Mouse (Mus musculus): ENCODE results near the gene Hist1h2ad. TPM values are rescaled to one million over a fixed set of nuclear protein-coding genes. Genes with fewer than 3 reads are reported as not detected.

The Hist1h2ad gene
- 4.5 and 5.4 TPM in 2 replicates for polyA plus RNA-seq (2012; rRNA removed)

DNA sequence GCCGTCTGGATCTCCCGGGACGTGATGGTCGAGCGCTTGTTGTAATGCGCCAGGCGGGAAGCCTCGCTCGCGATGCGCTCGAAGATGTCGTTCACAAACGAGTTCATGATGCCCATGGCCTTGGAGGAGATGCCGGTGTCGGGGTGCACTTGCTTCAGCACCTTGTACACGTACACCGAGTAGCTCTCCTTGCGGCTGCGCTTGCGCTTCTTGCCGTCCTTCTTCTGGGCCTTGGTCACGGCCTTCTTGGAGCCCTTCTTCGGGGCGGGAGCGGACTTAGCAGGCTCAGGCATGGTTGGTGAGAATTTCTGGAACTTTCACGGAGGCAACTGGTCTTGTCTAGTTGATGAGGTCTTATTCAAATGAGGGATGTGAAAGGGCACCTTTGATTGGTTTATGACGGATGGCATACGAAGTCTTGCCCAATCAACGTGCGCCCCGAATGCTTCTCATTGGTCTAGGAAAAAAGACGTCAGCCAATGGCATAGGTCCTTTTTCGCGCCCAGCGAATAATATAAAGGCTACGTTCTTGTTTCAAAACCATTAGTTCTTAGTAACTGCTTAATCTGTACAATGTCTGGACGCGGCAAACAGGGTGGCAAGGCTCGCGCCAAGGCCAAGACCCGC is at the start of gene Hist1h2ad, which contains the start of gene Hist1h2bf:
Gene Hist1h2ad, plus strand, starts transcription at position 484 of the 627 bp plus-strand sequence.
Gene Hist1h2bf, minus strand, starts transcription at position 299 of the 627 bp plus-strand sequence.

DNA sequence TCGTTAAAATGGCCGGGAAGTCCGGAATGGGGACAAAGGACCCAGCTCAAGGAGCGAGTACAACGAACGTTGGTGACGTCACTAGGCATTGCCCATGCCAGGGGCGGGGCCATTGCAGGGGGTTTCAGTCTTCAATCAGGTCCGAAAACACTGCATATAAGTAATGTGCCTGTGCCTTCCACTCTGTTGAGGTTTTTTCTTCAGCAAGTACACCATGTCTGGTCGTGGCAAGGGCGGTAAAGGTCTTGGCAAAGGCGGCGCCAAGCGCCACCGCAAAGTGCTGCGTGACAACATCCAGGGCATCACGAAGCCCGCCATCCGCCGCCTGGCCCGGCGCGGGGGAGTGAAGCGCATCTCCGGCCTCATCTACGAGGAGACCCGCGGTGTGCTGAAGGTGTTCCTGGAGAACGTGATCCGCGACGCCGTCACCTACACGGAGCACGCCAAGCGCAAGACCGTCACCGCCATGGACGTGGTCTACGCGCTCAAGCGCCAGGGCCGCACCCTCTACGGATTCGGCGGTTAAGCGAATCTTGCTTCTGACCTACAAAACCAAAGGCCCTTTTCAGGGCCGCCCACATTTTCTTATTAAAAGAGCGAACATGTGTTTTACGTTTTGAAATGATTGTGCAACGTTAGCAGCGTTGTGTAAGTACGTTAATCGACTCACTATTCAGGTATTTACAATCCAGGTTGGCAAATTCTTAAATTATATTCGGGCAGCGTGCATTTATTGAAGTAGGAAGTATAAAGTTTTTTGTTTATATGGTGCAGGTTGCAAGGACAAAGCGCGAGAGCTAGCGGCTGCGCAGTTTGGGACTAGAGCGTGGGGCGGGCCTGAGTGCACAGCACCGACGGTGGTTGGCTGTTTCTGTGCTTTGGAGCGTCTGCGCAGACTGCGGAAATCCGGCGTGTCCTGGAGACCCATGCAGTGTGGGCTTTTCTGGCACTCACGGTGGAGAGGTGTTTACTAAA is 43.0 kb upstream of the Hist1h2ad start, which contains the start of gene Hist1h4h:
Gene Hist1h4h, plus strand, starts transcription at position 150 of the 975 bp plus-strand sequence.

DNA sequence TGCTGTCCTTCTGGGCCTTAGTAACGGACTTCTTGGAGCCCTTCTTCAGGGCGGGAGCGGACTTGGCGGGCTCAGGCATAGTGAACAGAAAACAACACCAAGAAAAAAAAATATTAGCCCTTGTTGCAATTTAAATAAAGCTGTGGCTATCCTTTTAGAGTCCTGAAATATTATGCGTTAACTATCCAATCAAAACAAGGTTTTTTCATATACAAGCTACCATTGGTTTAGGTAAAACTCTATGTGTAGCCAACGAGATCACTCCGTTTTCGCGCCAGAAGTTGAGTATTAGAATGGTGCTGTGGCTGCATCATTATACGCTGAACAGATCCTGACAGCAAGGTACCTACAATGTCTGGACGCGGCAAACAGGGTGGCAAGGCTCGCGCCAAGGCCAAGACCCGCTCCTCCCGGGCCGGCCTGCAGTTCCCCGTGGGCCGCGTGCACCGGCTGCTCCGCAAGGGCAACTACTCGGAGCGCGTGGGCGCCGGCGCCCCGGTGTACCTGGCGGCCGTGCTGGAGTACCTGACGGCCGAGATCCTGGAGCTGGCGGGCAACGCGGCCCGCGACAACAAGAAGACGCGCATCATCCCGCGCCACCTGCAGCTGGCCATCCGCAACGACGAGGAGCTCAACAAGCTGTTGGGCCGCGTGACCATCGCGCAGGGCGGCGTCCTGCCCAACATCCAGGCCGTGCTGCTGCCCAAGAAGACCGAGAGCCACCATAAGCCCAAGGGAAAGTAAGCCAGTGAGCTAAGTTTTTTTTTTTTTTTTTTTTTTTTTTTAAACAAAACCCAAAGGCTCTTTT is 40.4 kb upstream of the Hist1h2ad start, which contains the start of gene Hist1h2af:
Gene Hist1h2af, plus strand, starts transcription at position 347 of the 808 bp plus-strand sequence.

DNA sequence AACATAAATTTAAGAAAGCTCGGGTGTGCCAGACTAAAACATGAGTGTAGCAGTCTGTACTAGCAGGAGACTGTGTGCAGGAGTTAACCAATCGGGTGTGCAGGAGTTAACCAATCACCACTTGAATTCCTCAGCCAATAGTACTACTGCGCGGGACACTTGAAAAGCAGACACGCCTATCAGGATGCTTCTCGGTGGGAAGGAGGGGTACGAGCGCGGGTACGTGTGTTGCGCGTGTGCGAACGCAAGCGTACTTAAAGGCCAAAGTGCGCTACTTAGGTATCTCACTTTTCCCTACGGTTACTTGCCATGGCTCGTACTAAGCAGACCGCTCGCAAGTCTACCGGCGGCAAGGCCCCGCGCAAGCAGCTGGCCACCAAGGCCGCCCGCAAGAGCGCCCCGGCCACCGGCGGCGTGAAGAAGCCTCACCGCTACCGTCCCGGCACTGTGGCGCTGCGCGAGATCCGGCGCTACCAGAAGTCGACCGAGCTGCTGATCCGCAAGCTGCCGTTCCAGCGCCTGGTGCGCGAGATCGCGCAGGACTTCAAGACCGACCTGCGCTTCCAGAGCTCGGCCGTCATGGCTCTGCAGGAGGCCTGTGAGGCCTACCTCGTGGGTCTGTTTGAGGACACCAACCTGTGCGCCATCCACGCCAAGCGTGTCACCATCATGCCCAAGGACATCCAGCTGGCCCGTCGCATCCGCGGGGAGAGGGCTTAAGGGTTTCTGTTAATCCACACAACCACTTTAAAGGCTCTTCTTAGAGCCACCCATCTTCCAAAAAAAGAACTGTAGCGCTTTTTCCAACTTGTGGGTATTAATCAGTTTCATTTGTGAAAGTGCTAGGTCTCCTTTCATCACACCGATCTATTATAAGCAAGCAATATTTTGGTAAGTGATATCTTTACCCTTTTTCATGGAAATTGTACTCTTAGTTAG is 38.8 kb upstream of the Hist1h2ad start, which contains the start of gene Hist1h3g:
Gene Hist1h3g, plus strand, starts transcription at position 286 of the 939 bp plus-strand sequence.

DNA sequence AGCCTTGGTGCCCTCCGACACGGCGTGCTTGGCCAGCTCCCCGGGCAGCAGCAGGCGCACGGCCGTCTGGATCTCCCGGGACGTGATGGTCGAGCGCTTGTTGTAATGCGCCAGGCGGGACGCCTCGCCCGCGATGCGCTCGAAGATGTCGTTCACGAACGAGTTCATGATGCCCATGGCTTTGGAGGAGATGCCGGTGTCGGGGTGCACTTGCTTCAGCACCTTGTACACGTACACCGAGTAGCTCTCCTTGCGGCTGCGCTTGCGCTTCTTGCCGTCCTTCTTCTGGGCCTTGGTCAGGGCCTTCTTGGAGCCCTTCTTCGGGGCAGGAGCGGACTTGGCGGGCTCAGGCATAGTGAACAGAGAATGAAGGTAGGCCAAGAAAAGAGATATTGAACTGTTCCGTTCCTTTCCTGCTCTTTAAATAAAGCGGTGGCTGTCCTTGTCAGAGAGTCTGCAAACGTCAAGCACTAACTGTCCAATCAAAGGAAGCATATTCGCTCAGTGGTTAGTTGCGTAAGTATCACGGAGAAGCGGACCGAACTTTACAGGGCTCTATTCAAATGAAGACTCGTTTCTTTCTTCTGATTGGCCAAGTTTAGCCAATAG is 31.1 kb upstream of the Hist1h2ad start, which contains the start of gene Hist1h2bh:
Gene Hist1h2bh, minus strand, starts transcription at position 394 of the 609 bp plus-strand sequence.

DNA sequence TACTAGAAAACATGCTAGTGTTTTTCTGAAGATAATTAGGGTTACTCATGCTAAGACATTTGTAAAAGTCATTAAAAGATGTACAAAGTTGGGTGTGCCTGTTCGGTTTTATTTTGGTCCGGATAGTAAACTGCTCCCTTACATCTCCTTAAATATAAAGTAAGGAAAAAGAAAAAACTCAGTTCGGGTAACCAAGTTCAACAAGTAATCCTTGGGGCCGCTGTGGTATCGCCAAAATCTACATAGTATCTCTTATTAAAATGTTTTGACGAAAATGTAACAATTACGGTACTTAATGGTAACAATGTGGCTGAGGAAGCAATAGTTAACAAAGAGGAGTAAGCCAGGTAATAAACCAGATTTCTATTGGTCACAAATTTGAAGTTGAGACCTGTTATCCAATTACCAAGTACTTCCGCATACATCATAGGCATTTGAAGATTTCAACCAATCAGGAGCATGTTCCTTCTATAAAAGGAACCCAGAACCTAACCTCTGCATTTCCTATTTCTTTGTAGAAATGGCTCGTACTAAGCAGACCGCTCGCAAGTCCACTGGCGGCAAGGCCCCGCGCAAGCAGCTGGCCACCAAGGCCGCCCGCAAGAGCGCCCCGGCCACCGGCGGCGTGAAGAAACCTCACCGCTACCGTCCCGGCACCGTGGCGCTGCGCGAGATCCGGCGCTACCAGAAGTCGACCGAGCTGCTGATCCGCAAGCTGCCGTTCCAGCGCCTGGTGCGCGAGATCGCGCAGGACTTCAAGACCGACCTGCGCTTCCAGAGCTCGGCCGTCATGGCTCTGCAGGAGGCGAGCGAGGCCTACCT is 30.0 kb upstream of the Hist1h2ad start, which contains the start of gene Hist1h3f:
Gene Hist1h3f, plus strand, starts transcription at position 88 of the 822 bp plus-strand sequence.

DNA sequence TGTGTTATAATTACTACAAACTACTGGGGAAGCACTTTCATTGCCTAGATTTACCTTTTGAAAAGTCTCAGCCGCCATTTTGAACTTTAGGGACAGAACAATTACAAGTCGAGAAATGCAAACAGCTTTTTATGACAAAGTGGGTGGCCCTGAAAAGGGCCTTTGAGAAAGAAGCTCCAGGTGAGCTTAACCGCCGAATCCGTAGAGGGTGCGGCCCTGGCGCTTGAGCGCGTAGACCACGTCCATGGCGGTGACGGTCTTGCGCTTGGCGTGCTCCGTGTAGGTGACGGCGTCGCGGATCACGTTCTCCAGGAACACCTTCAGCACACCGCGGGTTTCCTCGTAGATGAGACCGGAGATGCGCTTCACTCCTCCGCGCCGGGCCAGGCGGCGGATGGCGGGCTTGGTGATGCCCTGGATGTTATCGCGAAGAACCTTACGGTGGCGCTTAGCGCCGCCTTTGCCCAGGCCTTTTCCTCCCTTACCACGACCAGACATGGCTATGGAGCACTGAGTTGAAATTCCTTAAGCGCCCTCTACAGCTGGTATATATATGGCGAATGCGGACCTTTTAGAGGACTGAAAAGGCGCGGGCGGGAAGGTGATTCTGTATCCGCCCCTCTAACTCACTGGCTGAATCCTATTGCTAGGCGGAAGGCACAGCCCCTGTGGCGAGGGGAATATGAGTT is 22.9 kb upstream of the Hist1h2ad start, which contains the start of gene Hist1h4f:
Gene Hist1h4f, minus strand, starts transcription at position 503 of the 689 bp plus-strand sequence.

DNA sequence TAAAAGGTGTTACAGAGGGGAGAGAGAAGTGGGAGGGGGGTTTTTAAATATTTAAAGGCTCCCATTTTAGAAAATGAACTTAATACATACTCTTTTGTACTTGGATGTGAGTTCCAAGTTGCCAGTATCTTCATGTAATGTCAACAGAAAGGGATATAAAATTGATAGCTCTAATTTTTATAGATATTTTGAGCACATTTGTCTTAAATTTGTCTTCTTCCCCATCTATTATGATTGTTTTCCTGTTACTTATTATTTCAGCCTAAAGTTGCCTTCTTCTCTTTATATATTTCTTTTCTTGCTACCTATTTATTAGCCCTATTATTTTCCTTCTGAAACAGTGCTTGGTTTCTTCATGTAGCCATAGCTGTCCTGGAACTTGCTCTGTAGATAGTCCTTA is 21.2 kb upstream of the Hist1h2ad start, which contains the start of gene Hist1h1d:
Gene Hist1h1d, plus strand, starts transcription at position 301 of the 400 bp plus-strand sequence.

DNA sequence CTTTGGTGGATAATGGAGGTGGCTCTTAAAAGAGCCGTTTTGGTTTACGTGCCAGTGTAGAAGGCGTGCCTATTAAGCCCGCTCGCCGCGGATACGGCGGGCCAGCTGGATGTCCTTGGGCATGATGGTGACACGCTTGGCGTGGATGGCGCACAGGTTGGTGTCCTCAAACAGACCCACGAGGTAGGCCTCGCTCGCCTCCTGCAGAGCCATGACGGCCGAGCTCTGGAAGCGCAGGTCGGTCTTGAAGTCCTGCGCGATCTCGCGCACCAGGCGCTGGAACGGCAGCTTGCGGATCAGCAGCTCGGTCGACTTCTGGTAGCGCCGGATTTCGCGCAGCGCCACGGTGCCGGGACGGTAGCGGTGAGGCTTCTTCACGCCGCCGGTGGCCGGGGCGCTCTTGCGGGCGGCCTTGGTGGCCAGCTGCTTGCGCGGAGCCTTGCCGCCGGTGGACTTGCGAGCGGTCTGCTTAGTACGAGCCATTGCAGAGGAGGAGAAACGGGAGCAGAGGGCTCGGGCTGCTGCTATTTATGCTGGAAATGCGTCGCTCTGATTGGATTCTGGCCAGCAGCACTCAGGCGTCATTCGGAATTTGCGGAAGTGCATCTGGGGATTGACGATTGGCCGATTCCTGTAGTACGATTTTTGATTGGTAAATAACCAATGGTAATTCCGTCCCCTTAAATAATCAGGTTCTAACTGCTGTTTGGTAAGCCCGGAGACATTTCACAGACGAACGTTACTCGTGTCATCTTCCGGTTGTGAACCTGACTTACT is 12.1 kb upstream of the Hist1h2ad start, which contains the start of gene Hist1h3e:
Gene Hist1h3e, minus strand, starts transcription at position 487 of the 777 bp plus-strand sequence.

DNA sequence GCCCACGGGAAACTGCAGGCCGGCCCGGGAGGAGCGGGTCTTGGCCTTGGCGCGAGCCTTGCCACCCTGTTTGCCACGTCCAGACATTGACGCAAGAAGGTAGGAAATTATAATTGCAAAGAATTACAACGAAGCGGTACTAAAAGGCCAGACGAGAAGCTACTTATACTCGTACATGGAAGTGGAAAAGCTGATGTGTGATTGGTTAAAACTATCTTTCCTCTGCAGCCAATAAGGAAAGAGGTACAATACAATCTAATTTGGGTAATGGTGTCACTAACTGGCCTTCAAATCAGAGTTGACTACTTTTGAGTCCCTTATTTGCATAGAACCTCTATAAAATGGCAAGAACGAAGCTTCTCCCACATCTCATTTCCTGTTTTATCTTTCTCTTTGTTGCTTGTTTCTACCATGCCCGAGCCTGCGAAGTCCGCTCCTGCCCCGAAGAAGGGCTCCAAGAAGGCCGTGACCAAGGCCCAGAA is 3.1 kb upstream of the Hist1h2ad start, which contains the start of the genes Hist1h2ae and Hist1h2bg:
Gene Hist1h2ae, minus strand, starts transcription at position 199 of the 482 bp plus-strand sequence.
Gene Hist1h2bg, plus strand, starts transcription at position 375 of the 482 bp plus-strand sequence.

DNA sequence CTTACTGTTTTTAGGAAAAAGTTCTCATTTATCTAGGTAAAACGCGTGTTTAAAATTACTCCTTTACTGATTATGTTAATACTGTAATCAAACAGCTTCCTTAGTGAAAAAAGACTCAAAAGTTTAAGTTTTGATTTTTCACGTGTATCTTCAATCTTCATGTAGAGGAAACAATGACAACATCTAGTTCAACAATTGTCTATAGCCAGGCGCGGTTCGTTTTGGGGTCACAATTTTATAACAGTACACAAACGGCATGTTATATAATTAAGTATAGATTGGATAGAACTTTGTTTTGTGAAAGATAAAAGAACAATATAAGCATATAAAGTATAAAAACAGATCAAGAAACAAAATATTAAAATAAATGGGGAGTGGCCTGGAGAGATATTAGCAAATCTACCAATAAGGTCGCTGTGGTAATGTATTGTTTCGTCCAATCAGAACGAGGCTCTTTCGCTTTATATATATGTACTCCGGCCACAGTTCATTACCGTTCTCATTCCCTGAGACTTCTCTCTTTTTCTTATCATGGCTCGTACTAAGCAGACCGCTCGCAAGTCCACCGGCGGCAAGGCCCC is 1.2 kb downstream of the Hist1h2ad start, which contains the start of gene Hist1h3d:
Gene Hist1h3d, plus strand, starts transcription at position 493 of the 581 bp plus-strand sequence.

DNA sequence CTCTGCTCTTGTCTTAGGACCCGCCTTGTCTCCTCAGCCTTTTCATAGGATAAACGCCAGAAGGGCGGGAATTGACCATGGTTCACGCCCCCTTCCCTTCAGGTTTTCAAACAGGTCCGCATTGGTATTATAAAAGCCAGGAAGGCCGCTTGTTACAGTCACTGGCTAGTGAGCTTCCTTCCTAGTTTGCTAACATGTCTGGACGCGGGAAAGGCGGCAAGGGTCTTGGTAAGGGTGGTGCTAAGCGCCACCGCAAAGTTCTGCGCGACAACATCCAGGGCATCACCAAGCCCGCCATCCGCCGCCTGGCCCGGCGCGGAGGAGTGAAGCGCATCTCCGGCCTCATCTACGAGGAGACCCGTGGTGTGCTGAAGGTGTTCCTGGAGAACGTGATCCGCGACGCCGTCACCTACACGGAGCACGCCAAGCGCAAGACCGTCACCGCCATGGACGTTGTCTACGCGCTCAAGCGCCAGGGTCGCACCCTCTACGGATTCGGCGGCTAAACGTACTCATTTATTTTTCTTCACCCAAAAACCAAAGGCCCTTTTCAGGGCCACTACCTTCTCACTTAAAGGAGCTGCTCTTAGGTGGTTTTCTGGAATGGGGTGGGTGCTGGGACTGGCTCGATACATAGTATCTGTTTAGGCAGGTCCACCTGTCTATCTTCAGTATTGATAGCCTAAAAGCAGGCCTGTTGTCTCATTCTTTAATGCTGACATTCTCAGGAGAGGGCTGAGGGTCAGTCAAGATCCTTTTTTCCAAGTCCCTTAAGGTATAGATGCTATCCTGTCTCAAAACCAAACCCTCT is 7.4 kb downstream of the Hist1h2ad start, which contains the start of gene Hist1h4d:
Gene Hist1h4d, plus strand, starts transcription at position 191 of the 811 bp plus-strand sequence.

DNA sequence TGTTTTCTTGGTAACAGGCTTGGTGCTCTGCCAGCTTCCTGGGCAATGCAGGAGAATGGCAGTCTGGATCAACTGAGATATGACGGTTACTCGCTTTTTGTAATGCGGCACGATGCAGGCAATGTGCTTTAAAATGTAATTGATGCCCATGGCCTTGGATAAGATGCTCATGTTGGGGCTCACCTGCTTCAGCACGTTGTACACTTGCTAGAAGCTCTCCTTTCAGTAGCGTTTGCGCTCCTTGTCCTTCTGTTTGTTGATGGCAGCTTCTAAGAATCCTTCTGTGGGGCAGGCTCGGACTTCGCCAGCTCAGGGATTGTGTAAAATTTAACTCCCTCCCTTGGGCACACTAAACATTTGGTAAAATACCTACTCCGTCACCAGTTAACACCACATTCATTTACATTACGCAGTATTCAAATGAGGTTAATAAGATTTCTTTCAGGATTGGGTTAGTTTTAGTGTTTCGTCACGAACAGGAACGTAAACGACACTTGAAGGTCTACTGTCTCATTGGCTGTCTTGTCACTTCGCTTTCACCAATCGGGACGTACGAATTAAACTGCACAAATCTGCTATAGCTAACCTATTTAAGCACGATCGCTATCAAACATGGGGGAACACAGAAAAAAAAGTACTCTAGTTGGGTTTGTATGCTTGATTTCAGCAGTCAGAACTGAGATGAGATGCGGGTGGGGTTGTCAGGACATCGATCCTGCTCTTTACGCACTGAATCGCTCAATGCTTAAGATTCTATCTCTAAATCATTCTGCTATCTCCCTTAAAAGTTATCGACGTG is 46.8 kb downstream of the Hist1h2ad start, which contains the start of gene Hist1h2be:
Gene Hist1h2be, minus strand, starts transcription at position 392 of the 799 bp plus-strand sequence.

DNA sequence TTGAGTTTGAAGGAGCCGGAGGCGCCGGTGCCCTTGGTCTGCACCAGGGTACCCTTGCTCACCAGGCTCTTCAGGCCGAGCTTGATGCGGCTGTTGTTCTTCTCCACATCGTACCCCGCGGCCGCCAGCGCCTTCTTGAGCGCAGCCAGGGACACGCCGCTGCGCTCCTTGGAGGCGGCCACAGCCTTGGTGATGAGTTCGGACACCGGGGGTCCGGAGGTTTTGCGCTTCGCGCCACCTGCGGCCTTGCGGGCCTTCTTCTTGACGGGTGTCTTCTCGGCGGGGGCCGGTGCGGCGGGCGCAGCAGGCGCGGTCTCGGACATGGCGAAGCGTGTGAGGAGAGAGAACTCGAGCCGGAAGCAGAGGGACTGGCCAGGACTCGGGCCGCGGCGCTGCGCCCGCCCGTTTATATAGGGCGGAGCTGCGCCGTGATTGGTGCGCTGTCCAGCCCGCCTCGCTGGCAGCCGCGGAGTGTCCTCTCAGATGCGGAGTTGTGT is 48.0 kb downstream of the Hist1h2ad start, which contains the start of gene Hist1h1e:
Gene Hist1h1e, minus strand, starts transcription at position 384 of the 497 bp plus-strand sequence.

